Mouse (Mus musculus) lung, postnatal 0 days (tissue): ENCODE data around the gene Scel. TPM values are rescaled to one million over a fixed set of nuclear protein-coding genes. Genes with fewer than 3 reads are reported as not detected.

Experiments used
- ATAC-seq: fragments of 200-750 bp; cut with Nextera tagmentation; 2 replicates; pipeline ENCODE4 v1.8.0; 2017; ENCODE audit warnings: moderate library complexity
- DNase-seq: peaks from one replicate; pipeline ENCODE4 v3.0.0-alpha.2; 2016; ENCODE audit warnings: low spot score
- H3K27ac ChIP-seq: fragments of 300-500 bp; sonication (generic); 2 replicates; pipeline ENCODE4 v1.5.1; 2014; ENCODE audit warnings: antibody characterized with exemption, mild to moderate bottlenecking, low read length, mixed read lengths
- H3K27me3 ChIP-seq: fragments of 300-500 bp; sonication (generic); replicated peaks from 2 replicates; pipeline ENCODE4 v1.6.1; 2014; ENCODE audit warnings: low read length, mixed read lengths; ENCODE audit not compliant: insufficient read depth
- H3K36me3 ChIP-seq: fragments of 300-500 bp; sonication (generic); 2 replicates; pipeline ENCODE4 v1.6.1; 2014; ENCODE audit warnings: low read length, mixed read lengths; ENCODE audit not compliant: insufficient read depth
- H3K4me1 ChIP-seq: fragments of 300-500 bp; sonication (generic); 2 replicates; pipeline ENCODE4 v1.6.1; 2014; ENCODE audit warnings: antibody characterized with exemption, low read depth, low read length, mixed read lengths; ENCODE audit not compliant: insufficient read depth
- H3K4me2 ChIP-seq: fragments of 300-500 bp; sonication (generic); replicated peaks from 2 replicates; pipeline ENCODE4 v1.6.1; 2014; ENCODE audit warnings: low read depth, mild to moderate bottlenecking, low read length, moderate library complexity, mixed read lengths
- H3K4me3 ChIP-seq: fragments of 300-500 bp; sonication (generic); 2 replicates; pipeline ENCODE4 v1.5.1; 2014; ENCODE audit warnings: low read depth, low read length
- H3K9ac ChIP-seq: fragments of 300-500 bp; sonication (generic); replicated peaks from 2 replicates; pipeline ENCODE4 v1.6.1; 2014; ENCODE audit warnings: low read depth, mild to moderate bottlenecking
- H3K9me3 ChIP-seq: fragments of 300-500 bp; sonication (generic); 2 replicates; pipeline ENCODE4 v1.6.1; 2016; ENCODE audit warnings: low read length, mixed read lengths
- CTCF ChIP-seq: IDR thresholded peaks from 2 replicates; pipeline ENCODE4 v1.5.1; 2016; ENCODE audit warnings: antibody characterized with exemption, mild to moderate bottlenecking
- EP300 ChIP-seq: IDR thresholded peaks from 2 replicates; pipeline ENCODE4 v1.6.1; 2016; ENCODE audit warnings: antibody characterized with exemption, mild to moderate bottlenecking, control low read depth
- WGBS: fragments of 180-500 bp; shearing (Covaris S2); extraction: QIAGEN DNeasy Blood & Tissue Kit; methylation state at CpG from one replicate; pipeline ENCODE4 v1.1.7; 2014; 5-methylcytosine and 5-hydroxymethylcytosine counted together
- polyA plus RNA-seq: library from polyadenylated mRNA; unstranded; fragments of >200 nt; fragmentation: Nextera tagmentation; extraction: Ambion mirVana; gene quantifications from 2 replicates; pipeline ENCODE4 v1.2.1, GENCODE M21; 2015

The Scel gene
- polyA plus RNA-seq, 1 experiment from 2014 or later = 9.5 TPM

GRCm38 (mm10) chr14:103650413-103651101 is 137.4 kb downstream of the Scel start:
- WGBS = under 1% methylated on average over 52 of the region's 67 CpGs
- Histone ChIP-seq H3K9me3 (no peaks in the 10 kb centered on the region), H3K36me3 (no peaks in the 10 kb centered on the region), H3K27ac (no peak overlapping the region), H3K4me2 (peak overlapping the region; percentile 97), H3K4me3 (peak overlapping the region; percentile 56), H3K4me1 (no peaks in the 10 kb centered on the region), H3K27me3 (peaks cover 14% of the 10 kb centered on the region; the same call in 1 of the 2 replicates), H3K9ac (no peak overlapping the region; the same call in 1 of the 2 replicates)
- TF ChIP-seq EP300 (no peak), CTCF (no peak)
- ATAC-seq (peak; percentile 62), DNase-seq (peak; percentile 44)

- Histone ChIP-seq H3K27me3 (peaks cover 14% of the 10 kb centered on the region; the same call in 1 of the 2 replicates), H3K4me2 (peak overlapping the region; percentile 97), H3K4me3 (peak overlapping the region; percentile 56), H3K36me3 (no peaks in the 10 kb centered on the region), H3K27ac (no peak overlapping the region), H3K9me3 (no peaks in the 10 kb centered on the region), H3K4me1 (no peaks in the 10 kb centered on the region), H3K9ac (no peak overlapping the region)
- no peak for ATAC-seq
- TF ChIP-seq CTCF (no peak), EP300 (no peak)
- 6% methylated on average over 10 of the region's 11 CpGs for WGBS
- DNase-seq = no peak
Observed at GRCm38 (mm10) chr14:103651106-103651505, 138.0 kb downstream of the Scel start.

GRCm38 (mm10) chr14:103651562-103651961 is 138.4 kb downstream of the Scel start:
- H3K4me2 ChIP-seq = peak overlapping the region; percentile 97; the same call in 1 of the 2 replicates
- H3K36me3 ChIP-seq = no peaks in the 10 kb centered on the region
- H3K4me3 ChIP-seq = no peak overlapping the region
- DNase-seq (no peak), ATAC-seq (no peak)
- no peaks in the 10 kb centered on the region for H3K9me3 ChIP-seq
- H3K27me3 ChIP-seq = peaks cover 14% of the 10 kb centered on the region; the same call in 1 of the 2 replicates
- 65% methylated on average over 2 of the region's 2 CpGs for WGBS
- no peaks in the 10 kb centered on the region for H3K4me1 ChIP-seq
- TF ChIP-seq CTCF (no peak), EP300 (no peak)
- H3K27ac ChIP-seq = no peak overlapping the region
- H3K9ac ChIP-seq = no peak overlapping the region

- no peak overlapping the region for H3K9ac ChIP-seq
- no peak overlapping the region for H3K4me2 ChIP-seq
- no peak for DNase-seq
- WGBS = 85% methylated on average over 5 of the region's 5 CpGs
- no peak overlapping the region for H3K4me3 ChIP-seq
- TF ChIP-seq EP300 (no peak), CTCF (no peak)
- H3K4me1 ChIP-seq = no peaks in the 10 kb centered on the region
- H3K27ac ChIP-seq = no peak overlapping the region
- H3K9me3 ChIP-seq = no peaks in the 10 kb centered on the region
- H3K27me3 ChIP-seq = peaks cover 14% of the 10 kb centered on the region; the same call in 1 of the 2 replicates
- ATAC-seq = no peak
- H3K36me3 ChIP-seq = no peaks in the 10 kb centered on the region
Observed at GRCm38 (mm10) chr14:103652524-103652923, 139.4 kb downstream of the Scel start.

- Histone ChIP-seq H3K4me2 (peak overlapping the region; percentile 41), H3K9me3 (no peaks in the 10 kb centered on the region), H3K36me3 (no peaks in the 10 kb centered on the region), H3K27ac (no peak overlapping the region), H3K4me3 (0 out of 2 replicates have a peak overlapping the region, but pooled peaks have one; percentile 17), H3K9ac (no peak overlapping the region), H3K27me3 (peaks cover 14% of the 10 kb centered on the region; the same call in 1 of the 2 replicates), H3K4me1 (no peaks in the 10 kb centered on the region)
- DNase-seq (no peak), ATAC-seq (no peak)
- TF ChIP-seq CTCF = no peak
- TF ChIP-seq EP300 = no peak
- WGBS = 52% methylated on average over 5 of the region's 5 CpGs
Observed at GRCm38 (mm10) chr14:103653800-103654199, 140.7 kb downstream of the Scel start.

- TF ChIP-seq EP300 = no peak
- no peak for TF ChIP-seq CTCF
- Histone ChIP-seq H3K27me3 (peaks cover 3% of the 10 kb centered on the region; the same call in 1 of the 2 replicates), H3K4me2 (no peak overlapping the region), H3K9ac (no peak overlapping the region), H3K4me1 (no peaks in the 10 kb centered on the region), H3K4me3 (no peak overlapping the region), H3K27ac (no peak overlapping the region), H3K36me3 (no peaks in the 10 kb centered on the region), H3K9me3 (no peaks in the 10 kb centered on the region)
- ATAC-seq (no peak), DNase-seq (no peak)
- WGBS = 66% methylated on average over 5 of the region's 5 CpGs
Observed at GRCm38 (mm10) chr14:103655448-103655847, 142.3 kb downstream of the Scel start.
